Mouse (Mus musculus) layer of hippocampus, adult 9-10 months (tissue): ENCODE measurements at regions not wholly inside any gene's neighbourhood (a gene's known extent, or its start where the extent isn't known, plus 50 kb on each side); places are given as distances from the start of the nearest gene placed in this dataset.

Source experiments
- DNase-seq: peaks from one replicate; pipeline ENCODE4 v3.0.0; 2022; ENCODE audit warnings: low spot score

GRCm38 (mm10) chr4:45587202-45587601 is 54.9 kb upstream of the Shb start:
- DNase-seq = no peak

GRCm38 (mm10) chr4:45586310-45586709 is 54.0 kb upstream of the Shb start:
- no peak for DNase-seq

GRCm38 (mm10) chr4:45585188-45585820 is 53.0 kb upstream of the Shb start:
- DNase-seq = no peak

- no peak for DNase-seq
Observed at GRCm38 (mm10) chr4:45583966-45584365, 51.7 kb upstream of the Shb start.

GRCm38 (mm10) chr4:45582496-45582895 is 50.2 kb upstream of the Shb start:
- DNase-seq = no peak
